Mouse (Mus musculus) ovary, adult 18-20 months (tissue): ENCODE data around the gene Rps25.
"Not testable (repeated sequence)": the region's sequence is repeated elsewhere in the genome, so short reads cannot be mapped to it uniquely, and the experiment has no call there.

Experiments used
- DNase-seq: peaks from one replicate; pipeline ENCODE4 v3.0.0; 2022; ENCODE audit warnings: low spot score, mixed read lengths

The Rps25 gene

GRCm38 (mm10) chr9:44406906-44407751, at the start of gene Rps25, which contains the start of gene Trappc4:
Rps25 (plus strand) TSS chr9:44407139.
Trappc4 (minus strand) TSS chr9:44407600.
- peak; percentile 87 for DNase-seq

- no peak for DNase-seq
These were observed 49.7 kb upstream of the Rps25 start for GRCm38 (mm10) chr9:44357207-44357606.

DNA sequence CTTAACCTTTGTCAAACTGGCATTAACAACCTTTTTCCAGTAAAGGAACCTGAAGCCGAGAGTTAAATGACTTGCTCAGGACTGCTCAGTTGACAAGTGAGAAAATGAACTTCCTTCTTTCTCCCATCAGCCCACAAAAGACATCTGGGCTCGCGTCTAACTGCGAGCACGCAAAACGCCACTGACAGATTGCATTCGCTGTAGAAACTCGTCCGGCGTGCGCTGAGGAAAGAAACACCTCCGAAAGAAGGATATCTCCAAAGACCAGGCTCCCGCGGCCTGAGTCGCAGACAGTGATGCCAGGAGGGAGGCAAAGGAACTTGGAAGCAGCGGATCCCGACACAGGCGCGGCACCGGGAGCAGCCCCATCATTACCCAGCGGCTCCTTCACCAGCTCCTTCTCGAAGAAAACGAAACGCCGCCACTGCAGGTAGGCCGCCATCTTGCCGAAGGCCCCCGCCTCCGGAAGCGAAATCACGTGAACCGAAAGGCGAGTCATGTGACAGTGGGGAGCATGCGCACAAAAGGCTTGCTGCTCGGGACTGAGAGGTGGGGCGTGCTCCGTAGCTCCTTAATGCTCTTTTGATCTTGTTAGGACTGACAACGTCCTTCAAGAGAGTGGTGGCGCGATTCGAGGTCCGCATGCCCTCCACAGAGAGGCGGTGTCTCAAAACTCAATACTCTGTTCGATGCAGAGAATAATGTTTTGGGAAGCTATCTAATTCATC, 45.6 kb upstream of the Rps25 start, which contains the start of gene Vps11:
Gene Vps11, minus strand, starts transcription at position 481 of the 728 bp plus-strand sequence.
- DNase-seq, result peak; percentile 91

DNA sequence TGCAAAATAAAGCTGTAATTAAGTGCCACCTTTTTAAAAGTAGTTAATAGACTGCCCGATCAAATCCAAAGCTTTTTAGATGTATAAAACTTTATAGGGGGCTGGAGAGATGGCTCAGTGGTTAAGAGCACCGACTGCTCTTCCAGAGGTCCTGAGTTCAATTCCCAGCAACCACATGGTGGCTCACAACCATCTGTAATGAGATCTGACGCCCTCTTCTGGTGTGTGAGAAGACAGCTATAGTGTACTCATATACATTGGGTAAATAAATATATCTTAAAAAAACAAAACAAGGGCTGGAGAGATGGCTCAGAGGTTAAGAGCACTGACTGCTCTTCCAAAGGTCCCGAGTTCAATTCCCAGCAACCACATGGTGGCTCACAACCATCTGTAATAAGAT, 45.0 kb upstream of the Rps25 start:
- not testable (repeated sequence) for DNase-seq

GRCm38 (mm10) chr9:44364480-44364879, 42.5 kb upstream of the Rps25 start:
- DNase-seq, result no peak

- no peak for DNase-seq
These were observed 33.6 kb upstream of the Rps25 start for GRCm38 (mm10) chr9:44373386-44373785.

GRCm38 (mm10) chr9:44376141-44376540, 30.8 kb upstream of the Rps25 start:
- DNase-seq, result no peak

DNA sequence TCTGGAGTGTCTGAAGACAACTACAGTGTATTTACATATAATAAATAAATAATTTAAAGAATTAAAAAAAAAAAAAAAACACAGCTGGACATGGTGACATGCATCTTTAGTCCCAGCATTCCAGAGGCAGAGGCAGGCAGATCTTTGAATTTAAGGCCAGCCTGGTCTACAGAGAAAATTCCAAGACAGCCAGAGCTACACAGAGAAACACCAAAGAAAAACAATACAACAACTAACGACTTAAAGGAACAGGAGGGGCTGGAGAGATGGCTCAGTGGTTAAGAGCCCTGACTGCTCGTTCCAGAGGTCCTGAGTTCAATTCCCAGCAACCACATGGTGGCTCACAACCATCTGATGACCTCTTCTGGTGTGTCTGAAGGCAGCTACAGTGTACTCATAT, 29.6 kb upstream of the Rps25 start:
- DNase-seq, result not testable (repeated sequence)

DNA sequence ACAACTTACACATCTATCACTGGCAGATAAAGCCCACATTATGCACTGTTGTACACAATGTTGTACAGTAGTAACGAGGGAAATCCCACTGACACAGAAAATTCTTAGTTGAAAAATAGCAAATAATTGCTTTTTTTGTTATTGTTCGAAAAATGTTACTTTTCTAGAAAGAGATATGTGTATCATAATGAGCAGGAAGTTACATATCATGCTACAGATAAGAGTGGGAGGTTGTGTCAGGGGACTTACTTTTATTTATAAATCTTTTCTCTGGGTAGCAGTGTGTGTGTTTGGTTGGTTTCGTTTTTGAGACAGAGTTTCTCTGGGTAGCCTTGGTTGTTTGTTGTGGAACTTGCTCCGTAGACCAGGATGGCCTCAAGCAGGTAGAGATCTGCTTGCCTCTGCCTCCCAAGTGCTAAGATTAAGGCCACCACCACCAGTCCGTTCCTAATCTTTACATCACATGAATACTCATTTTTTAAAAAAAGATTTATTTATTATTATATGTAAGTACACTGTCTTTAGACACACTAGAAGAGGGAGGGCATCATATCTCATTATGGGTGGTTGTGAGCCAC, 28.7 kb upstream of the Rps25 start:
- DNase-seq, result no peak

- DNase-seq, result peak; percentile 97
These were observed 27.7 kb upstream of the Rps25 start, which contains the start of gene Hyou1 for GRCm38 (mm10) chr9:44379054-44379834. Hyou1 (plus strand) TSS chr9:44379490.

DNA sequence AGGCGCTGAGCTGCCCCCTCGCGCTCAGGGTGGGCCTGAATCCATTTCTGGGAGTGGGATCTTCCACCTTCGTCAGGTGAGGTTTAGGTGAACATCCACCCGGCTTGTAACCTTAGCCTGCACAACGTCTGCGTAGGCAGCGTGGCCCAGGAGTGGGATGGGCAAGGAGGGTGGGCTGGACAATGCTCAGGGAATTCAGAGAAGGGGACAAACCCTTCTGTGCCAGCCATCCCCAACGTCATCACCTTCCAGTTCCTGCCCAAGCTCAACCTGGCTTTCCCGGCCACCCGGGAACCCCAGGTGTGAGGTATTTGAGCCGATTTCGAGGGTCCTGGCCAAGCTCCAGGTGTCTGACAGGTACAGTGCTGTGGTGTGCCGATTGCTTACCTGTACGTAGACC, 27.1 kb upstream of the Rps25 start:
- DNase-seq, result no peak

- no peak for DNase-seq
These were observed 22.3 kb upstream of the Rps25 start for GRCm38 (mm10) chr9:44384596-44384995.

DNA sequence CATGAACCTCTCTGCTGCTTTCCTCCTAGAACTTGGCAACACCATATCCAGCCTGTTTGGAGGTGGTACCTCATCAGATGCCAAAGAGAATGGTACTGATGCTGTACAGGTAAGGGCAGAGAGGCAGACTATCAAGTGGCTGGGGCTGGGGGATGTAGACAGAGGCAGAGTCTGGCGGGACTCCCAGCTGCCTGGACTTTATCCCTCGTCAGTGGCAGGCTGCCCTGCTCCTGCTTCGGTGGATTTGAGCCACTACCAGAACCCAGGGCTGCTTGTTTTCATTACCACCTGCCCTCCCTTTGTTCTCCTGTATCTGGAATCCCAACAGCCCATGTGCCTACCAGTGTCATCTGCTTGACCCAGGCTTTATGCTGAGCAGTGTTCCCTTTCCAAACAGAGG, 19.7 kb upstream of the Rps25 start:
- DNase-seq, result no peak

- DNase-seq, result no peak
These were observed 17.7 kb upstream of the Rps25 start for GRCm38 (mm10) chr9:44389273-44389672.

DNA sequence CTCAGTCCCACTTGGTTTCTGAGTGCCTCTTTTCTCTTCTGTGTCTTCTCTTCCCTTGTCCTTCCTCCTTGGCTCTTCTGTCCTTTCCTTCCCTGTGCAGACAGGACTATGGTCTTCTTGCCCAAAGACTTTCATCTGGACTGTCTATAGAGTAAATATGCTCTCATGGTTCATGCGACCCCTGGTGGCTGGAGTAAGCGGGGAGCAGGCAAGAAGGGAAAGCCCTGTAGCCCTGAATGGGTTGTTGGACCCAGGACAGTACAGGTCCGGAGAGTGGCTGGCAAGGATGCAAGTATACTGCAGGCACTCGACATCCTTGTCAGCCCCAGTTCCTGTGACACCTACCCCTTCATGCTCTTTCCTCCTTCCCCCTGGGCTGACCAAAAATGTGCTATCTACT, 15.5 kb upstream of the Rps25 start:
- no peak for DNase-seq

GRCm38 (mm10) chr9:44396684-44397411, 10.1 kb upstream of the Rps25 start, which contains the start of gene Slc37a4:
Slc37a4 (plus strand) TSS chr9:44396852.
- DNase-seq, result peak; percentile 97

- DNase-seq, result no peak
These were observed 8.9 kb upstream of the Rps25 start for GRCm38 (mm10) chr9:44398087-44398486.

DNA sequence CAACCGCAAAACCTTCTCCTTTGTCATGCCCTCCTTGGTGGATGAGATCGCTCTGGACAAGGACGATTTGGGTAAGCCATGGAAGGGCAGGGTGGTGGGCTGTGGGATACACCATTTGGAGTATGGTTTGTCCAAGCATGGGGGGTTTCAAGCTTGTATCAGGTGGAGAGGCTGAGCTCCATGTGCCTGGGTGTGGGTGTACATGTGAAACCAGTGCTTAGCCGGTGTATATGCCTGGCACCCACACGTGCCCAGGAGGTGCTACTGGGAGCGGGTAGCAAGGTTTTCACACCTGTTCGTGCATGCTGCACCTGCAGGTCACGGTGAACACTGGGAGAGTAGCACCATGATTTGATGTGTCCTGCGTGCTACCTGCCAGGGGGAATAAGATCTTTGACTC, 8.4 kb upstream of the Rps25 start:
- DNase-seq, result no peak

GRCm38 (mm10) chr9:44399114-44399794, 7.7 kb upstream of the Rps25 start:
- no peak for DNase-seq

DNA sequence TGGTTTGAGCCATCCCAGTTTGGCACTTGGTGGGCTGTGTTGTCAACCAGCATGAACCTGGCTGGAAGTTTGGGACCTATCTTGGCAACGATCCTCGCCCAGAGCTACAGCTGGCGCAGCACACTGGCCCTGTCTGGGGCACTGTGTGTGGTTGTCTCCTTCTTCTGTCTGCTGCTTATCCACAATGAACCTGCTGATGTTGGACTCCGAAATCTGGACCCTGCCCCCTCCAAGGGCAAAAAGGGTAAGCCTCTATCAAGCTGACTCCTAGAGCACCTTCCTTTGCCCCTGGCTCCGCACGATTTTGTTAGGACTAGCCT, 7.2 kb upstream of the Rps25 start:
- DNase-seq, result no peak

GRCm38 (mm10) chr9:44401081-44401480, 5.9 kb upstream of the Rps25 start:
- no peak for DNase-seq
